Mouse (Mus musculus) adrenal gland, postnatal 14 days (tissue): ENCODE results near the gene C1ql1. TPM values are rescaled to one million over a fixed set of nuclear protein-coding genes. Genes with fewer than 3 reads are reported as not detected.

Source experiments
- DNase-seq: peaks from one replicate; pipeline ENCODE4 v3.0.0; 2021; ENCODE audit warnings: mixed read lengths
- total RNA-seq: library from RNA; stranded (reverse); gene quantifications from 2 replicates; pipeline ENCODE4 v1.2.3, GENCODE M21; 2021

Gene C1ql1
- total RNA-seq, 1 experiment from 2014 or later = 35.3 TPM

DNA sequence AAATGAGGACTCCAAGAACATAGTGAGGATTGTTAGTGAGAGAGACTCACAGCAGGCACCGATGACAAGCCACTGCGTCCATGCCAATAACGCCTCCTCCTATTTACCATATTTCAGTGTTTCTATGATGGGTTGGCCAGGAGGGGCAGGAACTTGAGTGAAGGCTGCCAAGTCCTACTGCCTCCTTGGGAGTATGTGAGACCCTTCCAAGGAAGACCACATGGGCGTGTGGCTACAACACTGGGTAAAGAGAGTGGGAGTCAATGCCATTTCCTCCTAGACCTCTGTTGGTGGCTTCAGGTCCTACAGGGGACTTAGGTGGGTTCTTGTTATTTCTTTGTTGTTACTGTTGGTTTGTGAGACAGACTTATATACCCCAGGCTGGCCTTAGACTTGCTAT, 45.3 kb downstream of the C1ql1 start:
- DNase-seq = no peak

DNA sequence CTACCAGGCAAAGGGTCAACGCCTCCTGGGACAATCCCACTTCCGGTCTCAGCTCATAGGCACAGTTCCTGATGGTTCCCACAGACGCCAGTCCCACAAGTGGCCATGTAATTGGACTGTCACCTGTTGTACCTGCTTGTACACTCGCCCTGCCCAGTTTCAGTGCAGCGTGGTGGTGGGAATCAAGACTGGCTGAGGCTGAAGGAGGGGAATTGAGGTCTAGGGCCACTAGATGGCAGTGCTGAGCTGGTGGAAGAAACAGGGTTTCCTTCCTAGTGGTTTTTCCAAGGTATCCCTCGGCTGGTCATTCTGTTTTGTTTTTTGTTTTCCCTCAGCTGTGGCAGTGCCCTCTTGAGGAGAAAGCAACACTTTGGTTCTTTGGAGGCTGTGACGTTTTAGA, 45.7 kb downstream of the C1ql1 start, which contains the start of gene Gfap:
Gene Gfap, minus strand, starts transcription at position 150 of the 400 bp plus-strand sequence.
- peak; percentile 91 for DNase-seq

DNA sequence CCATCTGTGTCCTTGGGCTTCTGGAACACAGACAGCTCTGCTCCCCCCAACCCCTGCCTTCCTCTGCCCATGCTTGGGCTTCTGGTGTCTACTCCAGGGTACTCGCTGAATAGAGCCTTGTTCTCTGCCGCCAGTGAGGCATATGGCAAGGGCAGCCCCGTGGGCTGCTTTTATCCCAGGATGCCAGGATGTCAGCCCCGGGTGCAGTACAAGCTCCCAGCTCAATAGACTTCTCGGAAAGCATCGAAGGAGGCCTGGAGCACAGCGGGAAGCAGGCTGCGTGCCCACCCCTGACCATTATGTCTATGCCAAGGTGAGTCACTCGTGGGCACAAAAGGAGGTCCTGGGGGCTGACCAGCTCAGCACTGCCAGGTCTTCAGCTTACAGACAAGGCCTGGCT, 48.1 kb downstream of the C1ql1 start:
- DNase-seq = no peak

DNA sequence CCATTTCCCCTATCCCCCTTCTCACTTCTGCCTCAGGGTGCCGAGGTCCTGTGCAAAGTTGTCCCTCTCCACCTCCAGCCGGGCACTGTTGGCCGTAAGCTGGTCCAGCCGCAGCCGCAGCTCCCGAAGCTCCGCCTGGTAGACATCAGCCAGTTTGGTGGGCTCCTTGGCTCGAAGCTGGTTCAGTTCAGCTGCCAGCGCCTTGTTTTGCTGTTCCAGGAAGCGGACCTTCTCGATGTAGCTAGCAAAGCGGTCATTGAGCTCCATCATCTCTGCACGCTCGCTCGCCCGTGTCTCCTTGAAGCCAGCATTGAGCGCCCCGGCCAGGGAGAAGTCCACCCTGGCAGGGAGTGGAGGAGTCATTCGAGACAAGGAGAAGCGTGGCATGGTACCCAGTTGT, 49.8 kb downstream of the C1ql1 start:
- DNase-seq = no peak

DNA sequence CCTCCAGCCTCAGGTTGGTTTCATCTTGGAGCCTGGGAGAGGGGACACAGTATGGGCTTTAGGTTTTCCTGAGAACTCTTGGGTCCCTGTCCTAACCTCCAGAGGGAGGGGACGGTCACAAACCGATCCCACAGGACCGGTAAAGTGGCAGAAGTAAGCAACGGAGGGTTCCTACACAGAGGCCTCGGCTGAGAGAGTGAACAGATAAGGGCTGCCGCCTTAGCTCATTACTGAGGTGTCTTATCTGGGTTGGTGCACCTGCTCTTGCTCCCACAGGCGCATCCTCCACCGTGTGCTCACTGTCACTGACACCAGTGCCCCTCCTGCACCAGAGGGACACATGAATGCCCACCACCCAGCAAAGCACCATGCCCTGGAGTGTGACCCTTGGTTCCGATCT, 50.7 kb downstream of the C1ql1 start:
- no peak for DNase-seq

DNA sequence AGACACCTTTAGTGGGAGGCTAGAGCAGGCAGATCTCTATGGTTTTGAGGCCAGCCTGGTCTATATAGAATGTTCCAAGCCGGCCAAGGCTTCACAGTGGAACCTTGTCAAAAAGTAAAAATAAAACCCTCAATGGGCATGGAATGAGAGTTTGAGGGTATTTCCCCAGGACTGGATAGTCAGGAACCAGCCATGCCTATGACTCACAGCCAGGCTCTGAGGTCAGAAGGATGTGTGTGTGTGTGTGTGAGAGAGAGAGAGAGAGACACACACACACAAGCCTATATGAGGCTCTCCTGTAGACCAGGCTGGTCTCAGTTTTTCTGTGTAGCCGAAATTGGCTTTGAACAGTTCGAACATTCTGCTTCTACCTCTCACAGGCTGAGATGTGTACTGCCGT, 51.8 kb downstream of the C1ql1 start:
- no peak for DNase-seq

DNA sequence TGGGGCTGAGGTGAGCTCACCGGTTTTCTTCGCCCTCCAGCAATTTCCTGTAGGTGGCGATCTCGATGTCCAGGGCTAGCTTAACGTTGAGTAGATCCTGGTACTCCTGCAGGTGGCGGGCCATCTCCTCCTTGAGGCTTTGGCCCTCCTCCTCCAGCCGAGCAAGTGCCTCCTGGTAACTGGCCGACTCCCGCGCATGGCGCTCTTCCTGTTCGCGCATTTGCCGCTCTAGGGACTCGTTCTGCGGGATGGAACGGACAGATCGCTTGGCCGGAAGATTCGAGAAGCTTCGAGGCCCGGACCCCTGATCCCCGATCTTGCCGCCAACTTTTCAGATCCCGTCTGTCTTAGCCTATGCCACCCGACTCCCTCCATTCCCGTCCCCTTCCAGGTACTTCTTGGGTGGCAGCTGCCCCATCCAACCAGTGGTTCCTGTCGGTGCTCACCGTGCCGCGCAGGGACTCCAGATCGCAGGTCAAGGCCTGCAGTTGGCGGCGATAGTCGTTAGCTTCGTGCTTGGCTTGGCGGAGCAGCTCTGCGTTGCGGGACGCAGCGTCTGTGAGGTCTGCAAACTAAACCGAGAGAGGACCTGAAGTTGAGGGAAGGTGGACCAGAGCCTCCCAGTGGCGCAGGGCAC, 53.4 kb downstream of the C1ql1 start:
- DNase-seq = peak; percentile 81

DNA sequence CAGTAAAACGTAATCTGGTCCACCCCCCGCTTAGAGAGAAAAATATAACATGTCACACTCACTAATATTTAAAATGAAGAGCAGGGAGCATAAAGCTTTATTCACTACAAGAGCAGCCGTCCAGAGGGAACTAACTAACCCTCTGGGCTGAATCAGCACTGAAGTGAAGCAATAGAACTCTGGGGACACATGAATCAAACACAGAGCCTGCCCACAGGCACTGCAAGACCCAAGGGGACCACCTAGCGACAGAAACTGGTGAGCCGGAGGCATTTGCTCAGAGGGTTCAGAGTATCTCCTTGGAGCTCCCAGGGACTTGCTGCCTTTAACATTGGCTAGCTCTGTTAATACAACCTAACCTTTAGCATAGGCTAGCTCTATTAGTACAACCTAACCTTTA, 56.4 kb downstream of the C1ql1 start:
- peak; percentile 54 for DNase-seq

Other genes starting within 250 kb of the C1ql1 start
- gene Ccdc43, start 248.9 kb downstream of the C1ql1 start, total RNA-seq = 23.2 and 23.6 TPM in 2 replicates
- gene Adam11, start 185.2 kb downstream of the C1ql1 start, total RNA-seq = 10.3 and 17.2 TPM in 2 replicates
- 22.5 and 24.7 TPM in 2 replicates for gene Gjc1, start 127.0 kb downstream of the C1ql1 start, total RNA-seq
- 3.8 and 4.1 TPM in 2 replicates for gene Higd1b, start 110.8 kb downstream of the C1ql1 start, total RNA-seq
- gene Eftud2, start 65.7 kb downstream of the C1ql1 start, total RNA-seq = 79.9 and 96.2 TPM in 2 replicates
- gene Ccdc103, start 65.5 kb downstream of the C1ql1 start, total RNA-seq = 0.38 and 0.59 TPM in 2 replicates
- gene Fam187a, start 61.5 kb downstream of the C1ql1 start, total RNA-seq = not detected in 2 replicates
- 0.68 and 1.2 TPM in 2 replicates for gene Gfap, start 45.8 kb downstream of the C1ql1 start, total RNA-seq
- 6.9 and 8.6 TPM in 2 replicates for gene Kif18b, start 21.6 kb downstream of the C1ql1 start, total RNA-seq
- 88.8 and 93.1 TPM in 2 replicates for gene Nmt1, start 81.5 kb upstream of the C1ql1 start, total RNA-seq
- gene Dcakd, start 81.6 kb upstream of the C1ql1 start, total RNA-seq = 65.0 and 66.3 TPM in 2 replicates
- 9.3 and 11.2 TPM in 2 replicates for gene Plcd3, start 155.0 kb upstream of the C1ql1 start, total RNA-seq
- 77.8 and 84.9 TPM in 2 replicates for gene Acbd4, start 155.0 kb upstream of the C1ql1 start, total RNA-seq
- gene Hexim1, start 169.5 kb upstream of the C1ql1 start, total RNA-seq = 57.8 and 62.1 TPM in 2 replicates
- 3.9 and 5.6 TPM in 2 replicates for gene Hexim2, start 185.7 kb upstream of the C1ql1 start, total RNA-seq
- gene Fmnl1, start 224.4 kb upstream of the C1ql1 start, total RNA-seq = 14.4 and 30.4 TPM in 2 replicates